Mouse (Mus musculus) kidney, embryonic 14.5 days (tissue): ENCODE measurements around the gene Plxna1. TPM values are rescaled to one million over a fixed set of nuclear protein-coding genes. Genes with fewer than 3 reads are reported as not detected.

Experiments
- ATAC-seq: fragments of 200-750 bp; cut with Nextera tagmentation; 2 replicates; pipeline ENCODE4 v1.8.0; 2017; ENCODE audit warnings: moderate number of reproducible peaks, mild to moderate bottlenecking, moderate TSS enrichment, moderate library complexity; ENCODE audit not compliant: low FRiP score, low TSS enrichment
- H3K27ac ChIP-seq: fragments of 300-500 bp; sonication (generic); 2 replicates; pipeline ENCODE4 v1.5.1; 2014; ENCODE audit warnings: low read depth, mild to moderate bottlenecking, low read length, moderate library complexity, mixed read lengths
- H3K27me3 ChIP-seq: fragments of 300-500 bp; sonication (generic); 2 replicates; pipeline ENCODE4 v1.6.1; 2014; ENCODE audit warnings: mild to moderate bottlenecking, low read length; ENCODE audit not compliant: control insufficient read depth, insufficient read depth
- H3K36me3 ChIP-seq: fragments of 300-500 bp; sonication (generic); 2 replicates; pipeline ENCODE4 v1.6.1; 2014; ENCODE audit warnings: low read length, mixed read lengths; ENCODE audit not compliant: control insufficient read depth, insufficient read depth
- H3K4me1 ChIP-seq: fragments of 300-500 bp; sonication (generic); 2 replicates; pipeline ENCODE4 v1.6.1; 2014; ENCODE audit warnings: low read length, mixed read lengths; ENCODE audit not compliant: control insufficient read depth, insufficient read depth
- H3K4me2 ChIP-seq: fragments of 300-500 bp; sonication (generic); replicated peaks from 2 replicates; pipeline ENCODE4 v1.6.1; 2014; ENCODE audit warnings: low read depth, mild to moderate bottlenecking, low read length
- H3K4me3 ChIP-seq: fragments of 300-500 bp; sonication (generic); 2 replicates; pipeline ENCODE4 v1.5.1; 2014; ENCODE audit warnings: mild to moderate bottlenecking, low read length
- H3K9ac ChIP-seq: fragments of 300-500 bp; sonication (generic); 2 replicates; pipeline ENCODE4 v1.6.1; 2014; ENCODE audit warnings: low read depth, mild to moderate bottlenecking, low read length, moderate library complexity
- H3K9me3 ChIP-seq: fragments of 300-500 bp; sonication (generic); 2 replicates; pipeline ENCODE4 v1.6.1; 2016; ENCODE audit warnings: low read length; ENCODE audit not compliant: control insufficient read depth
- WGBS: fragments of 180-500 bp; shearing (Covaris S2); extraction: QIAGEN DNeasy Blood & Tissue Kit; methylation state at CpG from one replicate; pipeline ENCODE4 v1.1.7; 2014; 5-methylcytosine and 5-hydroxymethylcytosine counted together
- polyA plus RNA-seq: library from polyadenylated mRNA; unstranded; fragments of >200 nt; fragmentation: Nextera tagmentation; extraction: Ambion mirVana; gene quantifications from 2 replicates; pipeline ENCODE4 v1.2.1, GENCODE M21; 2014

Plxna1 gene
- 15.4 and 28.0 TPM in 2 replicates for polyA plus RNA-seq

- no peaks in the 10 kb centered on the region for H3K36me3 ChIP-seq
- H3K4me3 ChIP-seq = peak within 1 kb of the TSS; percentile 98
- peak; percentile 85 for ATAC-seq
- H3K4me2 ChIP-seq = peak within 1 kb of the TSS; percentile 87
- H3K27ac ChIP-seq = peak within 1 kb of the TSS; percentile 43; the same call in 1 of the 2 replicates
- H3K9ac ChIP-seq = peak within 1 kb of the TSS; percentile 95
- H3K4me1 ChIP-seq = peaks cover 29% of the 10 kb centered on the region
- no peaks in the 10 kb centered on the region for H3K27me3 ChIP-seq
- under 1% methylated on average over 76 of the region's 110 CpGs for WGBS
- no peaks in the 10 kb centered on the region for H3K9me3 ChIP-seq
Observed at GRCm38 (mm10) chr6:89362281-89363106, at the start of gene Plxna1. Plxna1 (minus strand) TSS chr6:89362620.

DNA sequence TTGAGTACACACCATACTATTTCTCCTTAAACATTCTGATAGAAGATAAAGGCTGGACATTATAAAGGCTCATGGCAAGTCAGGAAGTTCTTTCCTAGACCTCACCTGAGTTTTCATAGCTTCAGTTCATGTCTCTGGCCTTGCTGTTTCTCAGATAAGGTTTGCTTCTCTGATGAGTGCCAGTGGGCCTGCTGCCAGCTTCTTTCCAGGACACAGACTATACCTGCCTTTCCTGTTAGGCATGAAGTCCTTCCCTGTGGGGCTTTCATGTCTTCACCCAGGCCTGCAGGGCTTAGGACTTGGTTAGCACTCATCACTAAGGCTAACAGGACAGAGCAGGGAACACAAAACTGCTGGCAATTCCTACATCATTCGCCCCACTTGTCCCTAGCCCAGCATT, 46.6 kb upstream of the Plxna1 start:
- H3K4me1 ChIP-seq = 0 out of 2 replicates have a peak, but pooled peaks cover 3% of the 10 kb centered on the region
- H3K36me3 ChIP-seq = no peaks in the 10 kb centered on the region
- no peak for ATAC-seq
- WGBS = 92% methylated on average over 1 of the region's 1 CpGs
- no peaks in the 10 kb centered on the region for H3K27me3 ChIP-seq
- no peak overlapping the region for H3K4me2 ChIP-seq
- H3K9me3 ChIP-seq = no peaks in the 10 kb centered on the region
- no peak overlapping the region for H3K27ac ChIP-seq
- no peak overlapping the region for H3K4me3 ChIP-seq
- H3K9ac ChIP-seq = no peak overlapping the region

DNA sequence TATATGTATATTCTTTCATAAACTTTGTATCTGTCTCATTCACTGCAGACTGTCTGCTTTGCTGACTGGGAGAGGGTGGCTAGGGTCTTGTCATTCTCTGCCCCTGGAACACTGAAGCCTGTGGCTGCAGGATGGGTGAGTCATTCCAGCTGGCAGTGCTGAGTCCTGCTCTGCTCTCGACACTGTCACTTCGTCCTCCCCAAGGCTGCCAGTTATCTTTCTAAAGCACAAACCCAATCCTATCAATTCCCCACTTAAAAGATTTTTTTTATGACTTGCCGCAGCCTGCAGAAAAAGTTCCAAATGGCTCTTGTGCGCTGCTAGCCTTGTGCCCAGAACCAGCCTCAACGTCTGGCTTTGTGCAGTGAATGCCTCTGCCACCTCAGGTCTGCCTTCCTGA, 45.8 kb upstream of the Plxna1 start:
- H3K9me3 ChIP-seq = no peaks in the 10 kb centered on the region
- H3K9ac ChIP-seq = no peak overlapping the region
- H3K4me1 ChIP-seq = no peaks in the 10 kb centered on the region
- no peaks in the 10 kb centered on the region for H3K36me3 ChIP-seq
- no peaks in the 10 kb centered on the region for H3K27me3 ChIP-seq
- no peak overlapping the region for H3K4me3 ChIP-seq
- H3K27ac ChIP-seq = no peak overlapping the region
- WGBS = 62% methylated on average over 5 of the region's 5 CpGs
- no peak for ATAC-seq
- H3K4me2 ChIP-seq = no peak overlapping the region

- Histone ChIP-seq H3K4me2 (no peak overlapping the region), H3K4me1 (no peaks in the 10 kb centered on the region), H3K36me3 (no peaks in the 10 kb centered on the region), H3K9ac (no peak overlapping the region), H3K27me3 (no peaks in the 10 kb centered on the region), H3K9me3 (no peaks in the 10 kb centered on the region), H3K4me3 (no peak overlapping the region), H3K27ac (no peak overlapping the region)
- 93% methylated on average over 3 of the region's 3 CpGs for WGBS
- ATAC-seq = no peak
Observed at GRCm38 (mm10) chr6:89407247-89407889, 44.9 kb upstream of the Plxna1 start.

GRCm38 (mm10) chr6:89404964-89405363, 42.5 kb upstream of the Plxna1 start:
- H3K27ac ChIP-seq = no peak overlapping the region
- no peaks in the 10 kb centered on the region for H3K27me3 ChIP-seq
- no peak for ATAC-seq

GRCm38 (mm10) chr6:89403257-89404225, 41.1 kb upstream of the Plxna1 start:
- Histone ChIP-seq H3K4me2 (no peak overlapping the region), H3K4me1 (no peaks in the 10 kb centered on the region), H3K9ac (no peak overlapping the region), H3K36me3 (no peaks in the 10 kb centered on the region), H3K4me3 (no peak overlapping the region), H3K27me3 (no peaks in the 10 kb centered on the region), H3K9me3 (no peaks in the 10 kb centered on the region), H3K27ac (no peak overlapping the region)
- 71% methylated on average over 2 of the region's 2 CpGs for WGBS
- ATAC-seq = peak; percentile 49; the same call in 1 of the 2 replicates

More at GRCm38 (mm10) chr6:89404964-89405363, 42.5 kb upstream of the Plxna1 start:
- H3K4me2 ChIP-seq = no peak overlapping the region
- H3K4me3 ChIP-seq = no peak overlapping the region
- H3K36me3 ChIP-seq = no peaks in the 10 kb centered on the region
- H3K9ac ChIP-seq = no peak overlapping the region
- no peaks in the 10 kb centered on the region for H3K4me1 ChIP-seq
- WGBS = 82% methylated on average over 2 of the region's 2 CpGs
- no peaks in the 10 kb centered on the region for H3K9me3 ChIP-seq

GRCm38 (mm10) chr6:89402406-89402805, 40.0 kb upstream of the Plxna1 start:
- H3K36me3 ChIP-seq = no peaks in the 10 kb centered on the region
- H3K4me1 ChIP-seq = no peaks in the 10 kb centered on the region
- no peak overlapping the region for H3K4me3 ChIP-seq
- no peak overlapping the region for H3K9ac ChIP-seq
- H3K4me2 ChIP-seq = no peak overlapping the region
- ATAC-seq = no peak
- H3K27ac ChIP-seq = no peak overlapping the region
- H3K27me3 ChIP-seq = no peaks in the 10 kb centered on the region
- no peaks in the 10 kb centered on the region for H3K9me3 ChIP-seq
- 75% methylated on average over 2 of the region's 2 CpGs for WGBS

DNA sequence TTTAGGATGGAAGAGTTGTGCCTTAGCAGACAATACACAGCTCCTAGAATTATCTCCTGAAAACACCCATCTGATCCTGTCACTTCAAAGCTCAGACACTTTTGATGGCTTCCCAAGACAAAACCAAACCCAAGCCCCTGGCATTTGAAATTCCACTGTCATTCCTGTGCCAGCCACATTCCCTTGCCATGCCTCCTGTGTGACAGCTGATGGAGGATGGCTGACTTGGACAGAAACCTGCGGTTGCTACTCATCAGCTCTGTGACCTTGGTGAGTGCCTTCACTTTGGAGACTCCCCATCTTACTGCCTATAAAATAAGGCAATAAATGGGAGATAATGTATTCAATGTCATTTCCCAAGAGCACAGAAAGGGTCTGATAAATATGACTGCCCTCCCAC, 37.1 kb upstream of the Plxna1 start:
- Histone ChIP-seq H3K27me3 (no peaks in the 10 kb centered on the region), H3K4me2 (no peak overlapping the region), H3K36me3 (no peaks in the 10 kb centered on the region), H3K4me1 (no peaks in the 10 kb centered on the region), H3K9me3 (no peaks in the 10 kb centered on the region), H3K27ac (no peak overlapping the region), H3K9ac (no peak overlapping the region), H3K4me3 (no peak overlapping the region)
- WGBS = 100% methylated on average over 1 of the region's 1 CpGs
- ATAC-seq = no peak
